Mouse (Mus musculus) ES-Bruce4 (cell line): ENCODE data around the gene Nt5c3b. TPM values are rescaled to one million over a fixed set of nuclear protein-coding genes. Genes with fewer than 3 reads are reported as not detected.

Experiments used
- H3K27ac ChIP-seq: 2 replicates; pipeline ENCODE4 v1.5.1; 2012; ENCODE audit warnings: low read length, inconsistent platforms; ENCODE audit not compliant: insufficient read depth
- H3K27me3 ChIP-seq: 2 replicates; pipeline ENCODE4 v1.6.1; 2012; ENCODE audit warnings: mild to moderate bottlenecking, low read length, inconsistent platforms; ENCODE audit not compliant: control insufficient read depth, poor library complexity, insufficient read depth, severe bottlenecking
- H3K36me3 ChIP-seq: 2 replicates; pipeline ENCODE4 v1.6.1; 2012; ENCODE audit warnings: inconsistent platforms, mild to moderate bottlenecking, low read length, moderate library complexity; ENCODE audit not compliant: control insufficient read depth, poor library complexity, insufficient read depth, severe bottlenecking
- H3K4me1 ChIP-seq: one replicate; pipeline ENCODE4 v1.8.1; 2011; ENCODE audit warnings: low read length; ENCODE audit not compliant: control insufficient read depth, insufficient read depth
- H3K4me3 ChIP-seq: 2 replicates; pipeline ENCODE4 v1.5.1; 2011; ENCODE audit warnings: low read depth, mild to moderate bottlenecking, low read length
- H3K9ac ChIP-seq: 2 replicates; pipeline ENCODE4 v1.6.1; 2012; ENCODE audit warnings: low read depth, mild to moderate bottlenecking, inconsistent platforms; ENCODE audit not compliant: poor library complexity, severe bottlenecking
- H3K9me3 ChIP-seq: replicated peaks from 2 replicates; pipeline ENCODE4 v1.6.1; 2012; ENCODE audit warnings: mild to moderate bottlenecking, low read length, inconsistent platforms; ENCODE audit not compliant: control insufficient read depth, poor library complexity, insufficient read depth, severe bottlenecking
- CTCF ChIP-seq: IDR thresholded peaks from one replicate; pipeline ENCODE4 v1.8.1; 2011; ENCODE audit warnings: low read depth, low read length
- EP300 ChIP-seq: IDR thresholded peaks from 2 replicates; pipeline ENCODE4 v1.6.1; 2011; ENCODE audit warnings: low read depth, low read length; ENCODE audit not compliant: insufficient read depth
- POLR2A ChIP-seq: IDR thresholded peaks from one replicate; pipeline ENCODE4 v1.8.1; 2011; ENCODE audit warnings: low read length; ENCODE audit not compliant: insufficient read depth
- polyA plus RNA-seq: library from polyadenylated mRNA; stranded (reverse); fragments of >200 nt; gene quantifications from 2 replicates; pipeline ENCODE4 v1.2.4, GENCODE M21; 2011; ENCODE audit warnings: low read depth; ENCODE audit not compliant: missing spikeins, insufficient read depth, insufficient read length

The Nt5c3b gene
- polyA plus RNA-seq, 1 experiment, result 44.6 TPM

DNA sequence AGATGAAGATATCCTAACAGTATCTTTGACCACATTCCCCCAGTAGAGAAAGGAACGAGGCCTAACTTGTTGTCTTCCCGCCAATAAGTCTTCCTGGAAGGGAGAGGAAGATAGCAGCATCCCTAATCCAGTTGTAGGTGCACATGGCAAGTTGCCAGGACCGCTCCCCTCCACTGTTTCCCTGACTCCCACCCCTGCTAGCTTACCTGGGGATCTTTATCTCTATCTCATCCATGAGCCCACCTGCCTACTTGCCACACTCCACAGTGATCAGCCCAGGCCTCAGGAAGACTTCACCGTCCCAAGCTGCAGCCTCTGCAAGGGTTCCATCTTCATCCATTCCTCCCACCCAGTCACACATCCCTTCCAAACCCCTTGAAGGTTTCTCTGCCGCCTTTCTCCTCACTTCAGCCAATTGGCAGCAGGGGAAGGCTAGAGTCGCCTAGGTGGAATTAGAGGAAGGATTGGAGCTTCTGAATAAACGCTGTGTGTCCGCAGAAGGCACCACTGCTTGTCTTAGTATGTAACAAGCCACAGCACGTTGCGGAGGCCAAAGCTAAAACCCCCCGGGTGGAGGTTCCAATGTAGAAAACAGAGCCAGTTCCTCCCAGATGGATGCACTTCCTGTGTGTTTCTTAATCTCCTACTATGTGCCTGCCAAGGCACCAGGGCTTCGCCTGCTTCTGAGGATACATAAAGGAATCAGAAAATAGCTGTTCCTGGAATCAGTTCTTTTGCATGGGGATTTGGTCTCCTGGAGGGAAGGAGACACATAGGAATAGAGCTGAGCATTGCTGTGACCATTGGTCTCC is 41.7 kb downstream of the Nt5c3b start:
- H3K27ac ChIP-seq, result no peak overlapping the region
- H3K27me3 ChIP-seq, result no peaks in the 10 kb centered on the region
- H3K4me3 ChIP-seq, result no peak overlapping the region
- no peak for TF ChIP-seq EP300
- H3K4me1 ChIP-seq, result peaks cover 3% of the 10 kb centered on the region
- H3K36me3 ChIP-seq, result no peaks in the 10 kb centered on the region
- no peaks in the 10 kb centered on the region for H3K9me3 ChIP-seq
- H3K9ac ChIP-seq, result no peak overlapping the region

DNA sequence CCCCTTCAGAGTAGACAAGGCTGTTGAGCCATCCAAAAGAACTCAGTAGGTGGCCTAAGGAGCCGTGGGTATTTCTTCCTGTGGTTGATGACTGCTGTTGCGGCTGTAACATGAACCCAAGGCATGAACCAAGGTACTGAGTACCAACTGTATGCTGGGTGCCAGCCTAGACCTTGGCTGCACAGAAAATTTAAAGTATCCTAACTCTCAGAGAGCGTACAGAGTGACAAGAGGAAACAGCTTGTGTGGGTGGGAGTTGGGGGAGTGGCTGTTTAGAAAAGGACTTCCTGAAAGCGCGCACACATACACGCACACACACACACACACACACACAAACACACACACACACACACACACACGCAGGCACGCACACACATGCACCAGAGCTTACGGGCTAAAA is 42.3 kb downstream of the Nt5c3b start:
- Histone ChIP-seq H3K27ac (no peak overlapping the region), H3K9me3 (no peaks in the 10 kb centered on the region), H3K36me3 (no peaks in the 10 kb centered on the region), H3K4me1 (peaks cover 3% of the 10 kb centered on the region), H3K4me3 (no peak overlapping the region), H3K9ac (no peak overlapping the region), H3K27me3 (no peaks in the 10 kb centered on the region)
- TF ChIP-seq POLR2A (no peak), CTCF (no peak), EP300 (no peak)

DNA sequence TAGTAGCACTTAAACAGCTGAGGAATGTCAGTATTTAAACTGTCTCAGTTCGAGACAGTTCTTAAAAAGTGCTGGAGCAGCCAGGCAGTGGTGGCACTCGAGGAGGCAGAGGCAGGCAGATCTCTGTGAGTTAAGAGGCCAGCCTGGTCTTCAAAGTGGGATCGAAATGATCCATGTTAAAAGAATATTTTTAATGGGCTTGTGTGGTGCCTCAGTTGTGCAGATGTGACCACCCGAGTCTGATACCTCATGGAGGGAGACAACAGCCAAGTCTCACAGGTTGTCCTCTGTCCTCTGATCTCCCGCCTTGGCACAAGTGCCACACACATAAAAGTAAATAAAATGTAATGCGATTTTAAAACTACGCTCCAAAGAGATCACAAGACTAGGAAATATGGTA is 43.1 kb downstream of the Nt5c3b start:
- Histone ChIP-seq H3K9me3 (no peaks in the 10 kb centered on the region), H3K27me3 (no peaks in the 10 kb centered on the region), H3K27ac (peak overlapping the region; percentile 43; the same call in 1 of the 2 replicates), H3K4me1 (peaks cover 3% of the 10 kb centered on the region), H3K36me3 (no peaks in the 10 kb centered on the region), H3K4me3 (no peak overlapping the region), H3K9ac (no peak overlapping the region)
- TF ChIP-seq CTCF (no peak), EP300 (no peak), POLR2A (no peak)

DNA sequence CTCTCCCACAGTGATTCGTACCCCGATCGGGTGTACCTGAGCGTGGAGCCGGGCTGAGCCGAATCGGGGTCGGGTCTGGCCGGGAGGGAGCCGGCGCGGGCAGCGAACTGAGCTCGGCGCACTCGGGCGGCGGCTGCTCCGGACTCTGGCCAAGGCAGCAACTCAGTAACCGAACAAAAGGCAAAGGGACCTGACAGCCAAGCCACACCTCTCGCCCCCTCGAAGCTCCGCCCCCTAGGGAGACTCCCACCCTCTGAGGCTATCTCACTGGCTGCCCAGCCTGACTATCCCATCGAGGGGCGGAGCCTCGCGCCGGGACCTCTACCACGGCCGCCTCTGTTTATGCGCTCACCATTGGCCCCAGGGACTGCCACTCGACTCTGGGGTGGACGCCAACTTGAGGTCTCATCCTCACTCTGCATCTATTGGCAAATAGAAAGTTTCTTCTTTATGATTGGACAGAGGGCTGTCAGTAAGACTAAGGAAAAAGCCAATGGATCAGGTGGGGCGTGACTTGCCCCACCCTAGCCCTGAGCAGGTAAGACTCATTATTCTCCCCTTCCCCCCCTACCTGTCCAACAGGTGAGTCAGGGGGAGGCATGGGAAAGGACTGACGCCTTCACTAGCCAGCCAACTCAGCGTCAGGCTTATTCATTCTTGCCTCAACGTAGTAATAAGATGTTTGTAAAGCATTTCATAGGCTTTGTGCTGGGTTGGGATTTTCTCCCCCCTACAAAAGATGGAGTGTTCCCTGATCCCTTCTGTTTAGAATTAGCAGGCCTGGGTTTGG is 43.8 kb downstream of the Nt5c3b start, which contains the start of gene Jup:
Jup (minus strand) TSS at position 164 of the 790 bp plus-strand sequence.
- Histone ChIP-seq H3K9me3 (no peaks in the 10 kb centered on the region), H3K4me3 (peak within 1 kb of the TSS; percentile 72), H3K4me1 (peaks cover 6% of the 10 kb centered on the region), H3K27me3 (no peaks in the 10 kb centered on the region), H3K9ac (peak within 1 kb of the TSS; percentile 7), H3K27ac (peak within 1 kb of the TSS; percentile 43), H3K36me3 (no peaks in the 10 kb centered on the region)
- TF ChIP-seq POLR2A (peak; percentile 76), EP300 (peak; percentile 65; the same call in 1 of the 2 replicates), CTCF (no peak)

DNA sequence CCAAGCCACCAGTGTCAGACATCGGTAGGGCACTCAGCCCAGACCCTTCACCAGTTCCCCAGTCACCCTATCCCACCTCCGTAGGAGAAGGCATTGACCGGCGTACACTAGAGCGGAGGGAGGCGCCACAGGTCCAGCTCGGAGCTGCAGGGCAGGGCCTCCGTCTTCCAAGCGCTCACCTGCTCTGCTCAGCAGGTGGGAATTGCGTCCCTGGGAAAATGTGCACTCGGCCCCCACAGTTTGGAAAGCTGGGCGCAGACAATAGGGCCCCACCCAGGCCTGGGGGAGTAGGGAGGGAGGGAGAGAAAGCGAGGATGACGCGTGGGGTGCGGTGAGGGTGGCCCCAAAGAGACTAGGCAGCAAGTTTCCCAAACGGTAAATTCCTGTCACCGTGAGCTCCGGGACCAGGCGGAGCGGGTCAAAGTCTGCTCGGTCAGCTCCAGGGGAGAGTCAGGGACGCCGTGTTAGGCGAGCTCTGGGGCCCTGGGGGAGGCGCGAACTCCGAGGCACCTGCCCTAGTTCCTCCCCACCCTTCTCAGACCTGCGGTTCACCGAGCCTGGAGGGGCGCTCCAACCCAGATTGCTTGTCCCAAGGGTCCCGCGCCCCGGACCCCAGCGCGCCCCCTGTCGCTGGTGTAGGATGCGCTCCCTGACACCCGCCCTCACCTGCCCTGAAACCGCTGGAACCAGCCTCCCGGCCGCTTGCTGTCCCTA is 44.6 kb downstream of the Nt5c3b start:
- Histone ChIP-seq H3K9me3 (no peaks in the 10 kb centered on the region), H3K4me1 (peaks cover 11% of the 10 kb centered on the region), H3K4me3 (peak overlapping the region; percentile 72), H3K27ac (peak overlapping the region; percentile 43), H3K36me3 (no peaks in the 10 kb centered on the region), H3K27me3 (no peaks in the 10 kb centered on the region), H3K9ac (peak overlapping the region; percentile 7)
- peak; percentile 80 for TF ChIP-seq EP300
- TF ChIP-seq CTCF, result peak; percentile 32
- no peak for TF ChIP-seq POLR2A
